Mouse (Mus musculus) thymus, postnatal 14 days (tissue): ENCODE measurements at regions not wholly inside any gene's neighbourhood (a gene's known extent, or its start where the extent isn't known, plus 50 kb on each side); places are given as distances from the start of the nearest gene placed in this dataset.
"Not testable (repeated sequence)": the region's sequence is repeated elsewhere in the genome, so short reads cannot be mapped to it uniquely, and the experiment has no call there.

Experiments used
- DNase-seq: peaks from one replicate; pipeline ENCODE4 v3.0.0; 2021

DNA sequence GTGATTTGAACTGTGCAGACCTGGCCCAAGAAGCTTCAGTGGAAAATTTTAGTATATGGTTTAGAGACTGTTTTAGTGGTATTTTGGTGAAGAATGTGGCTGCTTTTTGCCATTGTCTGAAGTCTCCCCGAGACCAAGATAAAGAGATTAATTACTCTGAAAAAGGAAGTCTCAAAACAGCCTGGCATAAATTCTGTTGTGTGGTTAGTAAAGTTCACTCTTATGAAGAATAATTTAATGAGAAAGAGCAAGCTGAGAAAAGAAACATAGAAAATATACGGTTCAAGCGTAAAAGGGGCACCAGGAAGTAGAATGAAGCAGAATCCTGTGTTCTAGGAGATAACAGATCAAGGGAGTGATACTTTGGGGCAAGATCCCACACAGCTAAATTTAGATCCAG is 144.0 kb upstream of the Palmd start:
- no peak for DNase-seq

DNA sequence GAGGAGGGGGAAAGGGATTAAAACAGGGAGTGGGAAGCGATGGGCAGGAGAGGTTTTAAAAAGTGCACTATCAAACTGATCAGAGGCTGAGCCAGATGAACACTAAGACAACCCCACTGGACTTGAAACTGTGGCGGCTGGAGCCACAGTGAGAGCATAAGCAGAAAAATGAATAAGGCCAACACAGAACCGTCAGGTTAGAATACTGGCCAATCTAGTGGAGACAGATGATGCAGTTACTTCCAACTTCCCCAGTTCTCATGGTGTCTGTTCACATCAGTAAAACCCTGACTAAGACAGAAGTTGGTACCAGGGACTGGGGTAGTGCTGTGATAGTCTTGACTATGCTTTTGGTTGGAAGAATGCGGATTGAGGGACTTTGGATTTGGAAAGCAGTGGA is 143.5 kb upstream of the Palmd start:
- no peak for DNase-seq

- no peak for DNase-seq
Observed at GRCm38 (mm10) chr3:117108966-117109700, 140.3 kb upstream of the Palmd start.

DNA sequence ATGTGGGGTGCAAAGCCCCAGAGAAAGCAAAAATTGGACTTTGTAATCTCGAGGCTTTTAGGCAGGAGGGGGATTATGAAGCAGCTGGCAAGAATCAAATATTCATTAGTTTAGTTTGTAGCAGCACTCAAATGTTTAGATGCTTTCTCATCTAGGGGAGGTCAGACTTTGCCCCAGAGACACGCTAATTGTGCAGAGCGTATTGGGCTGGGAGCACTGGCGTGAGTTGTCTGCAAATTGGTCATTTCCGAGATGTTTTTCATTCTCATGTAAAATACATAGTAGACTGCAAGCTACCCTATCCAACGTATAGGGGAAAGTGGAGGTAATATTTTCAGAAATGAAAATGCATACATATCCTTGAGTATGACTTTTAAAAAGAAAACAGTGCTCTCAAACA is 139.2 kb upstream of the Palmd start:
- DNase-seq = no peak

DNA sequence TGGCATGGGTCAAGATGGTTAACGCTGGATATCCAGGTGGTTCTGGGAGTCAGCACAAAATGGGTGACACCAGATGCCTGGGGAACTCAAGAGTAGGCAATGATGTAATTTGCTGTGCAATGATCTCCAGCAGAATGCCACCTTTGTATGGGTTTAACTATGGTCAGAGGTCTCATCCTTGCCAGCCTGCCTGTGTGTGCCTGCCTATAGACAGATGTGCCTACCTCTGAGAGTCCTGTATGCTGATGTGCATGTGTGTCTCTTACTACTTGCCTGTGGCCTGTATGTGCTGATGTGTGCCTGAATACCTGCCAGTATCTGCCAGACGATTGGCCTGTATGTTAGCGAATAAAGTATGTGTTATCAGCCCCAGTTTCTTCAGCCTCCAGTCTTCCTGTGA is 138.6 kb upstream of the Palmd start:
- DNase-seq = no peak

DNA sequence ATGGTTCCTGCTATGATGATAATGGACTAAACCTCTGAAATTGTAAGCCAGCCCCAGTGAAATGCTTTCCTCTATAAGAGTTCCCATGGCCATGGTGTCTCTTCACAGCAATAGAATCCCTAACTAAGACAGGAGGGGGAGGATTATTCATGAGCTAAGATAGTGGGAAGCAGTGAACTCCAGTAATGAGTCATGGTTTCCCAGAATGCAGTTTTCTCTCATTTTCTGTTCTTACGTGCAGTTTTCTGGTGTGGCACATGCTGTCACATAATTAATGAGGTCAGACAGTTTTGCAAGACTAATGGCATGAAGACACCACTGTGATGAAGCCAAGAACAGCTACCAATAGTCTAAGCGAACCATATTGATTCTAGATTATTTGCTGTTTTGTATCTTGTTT is 118.9 kb upstream of the Palmd start:
- no peak for DNase-seq

- no peak for DNase-seq
Observed at GRCm38 (mm10) chr3:117076734-117077133, 107.9 kb upstream of the Palmd start.

DNA sequence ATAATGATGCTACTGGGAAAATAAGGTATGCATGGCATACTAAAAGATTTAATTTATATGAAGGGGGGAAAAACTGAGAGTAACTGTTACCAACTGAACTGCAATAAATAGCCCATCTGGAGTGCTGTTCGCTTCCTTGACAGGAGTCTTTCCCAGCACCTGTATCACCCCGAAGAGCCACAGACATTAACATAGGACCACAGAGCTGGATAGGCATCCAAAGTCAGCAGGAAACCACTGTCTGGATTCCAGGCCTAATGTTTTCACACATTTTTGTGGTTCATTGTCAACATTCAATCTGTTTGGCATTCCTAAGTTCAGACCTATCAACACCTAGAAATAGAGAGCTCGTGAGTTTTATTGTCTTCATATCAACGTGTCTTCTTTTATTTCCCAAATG is 104.6 kb upstream of the Palmd start:
- no peak for DNase-seq

GRCm38 (mm10) chr3:117072998-117073397 is 104.2 kb upstream of the Palmd start:
- no peak for DNase-seq

- no peak for DNase-seq
Observed at GRCm38 (mm10) chr3:117071851-117072250, 103.1 kb upstream of the Palmd start.

DNA sequence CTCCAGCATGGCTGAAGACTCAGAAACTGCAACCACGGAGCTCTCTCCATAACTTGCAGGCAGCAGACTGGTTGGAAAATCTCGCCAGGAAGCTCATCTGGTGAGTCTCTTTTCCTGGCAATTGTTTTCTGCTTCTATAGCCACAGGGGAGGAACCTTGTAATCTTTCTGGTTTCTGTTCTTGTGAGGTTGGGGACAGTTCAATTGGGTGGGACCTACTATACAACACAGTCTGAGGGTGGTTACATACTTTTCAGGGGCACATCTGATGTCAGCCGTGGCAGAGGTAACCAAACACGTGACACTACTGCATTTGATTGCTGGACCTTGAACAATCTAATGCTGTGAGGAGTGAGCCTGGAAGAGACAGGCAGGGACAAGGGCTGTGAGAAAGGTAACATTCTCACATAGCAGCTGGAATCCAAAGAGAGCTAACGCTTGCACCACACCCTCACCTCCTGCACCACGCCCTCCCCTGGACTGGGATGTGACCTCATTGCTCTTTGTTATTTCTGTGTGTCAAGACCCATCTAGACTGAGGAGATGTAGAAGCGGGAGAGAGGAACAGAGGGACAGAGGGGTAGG is 98.8 kb upstream of the Palmd start:
- no peak for DNase-seq

GRCm38 (mm10) chr3:117065904-117066303 is 97.1 kb upstream of the Palmd start:
- no peak for DNase-seq

DNA sequence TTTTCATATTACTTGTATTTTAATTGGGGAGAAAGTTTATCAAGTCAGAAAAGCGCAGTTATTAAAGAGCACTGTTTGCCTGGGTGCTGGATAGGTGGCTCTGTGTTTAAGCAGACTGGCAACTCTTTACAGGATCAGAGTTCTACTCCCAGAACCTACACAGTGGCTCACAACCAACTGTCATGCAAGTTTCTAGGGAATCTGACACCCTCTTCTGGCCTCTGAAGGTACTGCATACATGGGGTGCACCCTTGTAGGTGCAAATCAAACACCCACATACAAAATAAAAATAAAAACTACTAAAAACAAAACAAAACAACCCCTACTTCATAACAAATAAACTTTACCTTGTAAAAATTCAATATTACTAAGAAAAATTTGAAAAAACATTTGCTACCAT is 93.0 kb upstream of the Palmd start:
- DNase-seq = no peak

DNA sequence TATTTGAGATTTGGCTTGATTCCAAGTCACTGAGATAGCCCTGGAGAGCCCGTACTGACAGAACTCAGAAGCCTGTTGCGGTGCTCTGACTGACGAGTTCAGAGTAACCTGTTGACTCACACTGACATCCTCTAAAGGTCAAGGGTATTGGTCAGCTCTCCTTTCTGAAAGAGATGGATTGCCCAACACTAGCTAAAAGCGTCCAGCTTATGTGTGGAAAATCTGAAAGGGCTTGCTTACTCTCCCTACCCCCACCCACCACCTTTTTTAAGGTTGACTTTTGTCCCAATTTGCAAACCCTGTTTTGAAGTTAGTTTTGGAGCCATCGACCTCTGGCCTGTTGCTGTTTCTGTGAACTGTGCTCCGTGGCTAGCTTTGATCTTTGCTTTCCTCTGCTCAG is 92.4 kb upstream of the Palmd start:
- no peak for DNase-seq

DNA sequence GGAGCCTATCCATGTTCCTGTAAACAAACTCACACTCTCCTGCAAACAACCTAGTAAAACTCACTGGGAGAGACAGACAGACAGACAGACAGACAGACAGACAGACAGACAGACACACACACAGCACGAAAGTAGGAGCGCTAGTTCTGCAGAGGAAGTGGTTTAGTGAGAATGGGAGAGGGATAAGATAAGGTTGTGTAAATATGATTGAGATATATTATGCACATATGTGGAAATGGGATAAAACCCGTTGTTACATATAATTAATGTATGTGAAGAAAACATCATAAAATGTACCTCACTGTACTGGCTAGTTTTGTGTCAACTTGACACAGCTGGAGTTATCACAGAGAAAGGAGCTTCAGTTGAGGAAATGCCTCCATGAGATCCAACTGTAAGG is 85.9 kb upstream of the Palmd start:
- DNase-seq = not testable (repeated sequence)

GRCm38 (mm10) chr3:117051431-117051830 is 82.6 kb upstream of the Palmd start:
- no peak for DNase-seq

- DNase-seq = no peak
Observed at GRCm38 (mm10) chr3:117050909-117051308, 82.1 kb upstream of the Palmd start.

DNA sequence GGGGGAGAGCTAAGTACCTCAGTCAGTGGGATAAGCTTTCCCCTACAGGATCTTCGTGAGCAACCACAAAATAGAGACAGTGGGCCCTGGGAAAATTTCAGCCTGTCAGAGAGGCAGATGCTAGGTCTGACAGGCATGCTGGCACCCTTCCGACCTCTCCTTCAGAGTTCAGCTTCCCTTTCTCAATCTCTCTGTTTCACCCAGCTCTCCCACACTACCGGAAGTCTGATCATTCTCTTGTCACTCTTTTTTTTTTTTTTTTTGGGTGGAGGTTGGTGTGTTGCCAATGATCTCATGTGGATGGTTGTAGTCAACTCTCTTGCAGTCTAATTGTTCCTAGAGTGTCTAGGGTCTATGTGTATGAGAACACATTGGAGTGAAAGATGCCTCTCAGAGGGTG is 80.6 kb upstream of the Palmd start:
- DNase-seq = no peak

DNA sequence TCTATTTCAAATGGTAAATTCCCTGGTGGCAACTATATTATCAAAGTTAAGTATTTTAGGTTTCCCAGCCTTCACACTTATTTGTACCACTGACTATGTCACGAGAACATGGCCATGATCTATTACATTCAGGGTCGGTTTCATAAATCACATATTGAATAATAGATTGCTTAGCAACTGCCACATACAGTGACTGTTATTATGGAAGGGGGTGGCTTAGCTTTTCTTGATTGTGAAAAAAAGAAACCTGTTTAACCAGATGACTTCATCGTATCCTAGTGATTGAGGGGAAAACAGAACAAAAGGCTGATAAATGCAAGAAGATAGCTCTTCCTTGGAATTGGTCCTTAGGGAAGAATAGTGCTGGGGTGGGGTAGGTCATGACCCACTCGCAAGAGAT is 76.0 kb upstream of the Palmd start:
- DNase-seq = no peak

DNA sequence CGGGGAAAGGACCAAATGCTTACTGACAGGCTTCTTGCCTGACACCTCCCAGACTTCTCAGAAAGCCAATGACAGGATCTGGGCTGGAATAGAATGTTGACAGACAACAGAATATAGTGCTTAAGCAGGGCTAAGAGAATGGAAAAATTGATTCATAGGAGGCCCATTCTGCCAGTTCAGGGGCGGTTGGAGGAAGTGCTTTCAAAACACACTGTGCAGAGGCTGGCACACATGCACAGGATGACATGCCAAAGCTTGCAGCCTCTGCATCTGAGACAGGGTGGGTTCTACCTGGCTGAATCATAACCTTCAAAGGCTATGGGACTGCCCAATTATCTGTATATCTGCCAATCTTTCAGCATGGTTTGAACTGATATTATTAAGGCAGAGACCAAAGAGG is 75.5 kb upstream of the Palmd start:
- DNase-seq = no peak

DNA sequence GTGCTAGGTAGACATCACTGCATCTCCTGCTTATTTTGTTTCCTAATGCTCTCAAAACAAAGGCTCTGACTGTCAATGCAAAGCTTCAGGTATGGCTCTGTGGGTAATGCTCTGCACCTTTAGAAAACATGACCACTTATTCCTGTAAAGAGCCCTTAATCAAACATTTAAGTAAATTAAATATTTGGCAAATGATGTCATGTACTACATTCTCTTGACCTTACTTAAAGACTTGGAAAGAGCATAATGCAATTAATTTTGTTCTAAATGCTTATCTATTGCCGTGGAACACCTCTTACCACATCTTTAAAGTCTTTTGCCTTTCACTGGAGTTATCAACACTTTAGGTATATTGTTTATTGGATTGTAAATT is 70.1 kb upstream of the Palmd start:
- DNase-seq = no peak

DNA sequence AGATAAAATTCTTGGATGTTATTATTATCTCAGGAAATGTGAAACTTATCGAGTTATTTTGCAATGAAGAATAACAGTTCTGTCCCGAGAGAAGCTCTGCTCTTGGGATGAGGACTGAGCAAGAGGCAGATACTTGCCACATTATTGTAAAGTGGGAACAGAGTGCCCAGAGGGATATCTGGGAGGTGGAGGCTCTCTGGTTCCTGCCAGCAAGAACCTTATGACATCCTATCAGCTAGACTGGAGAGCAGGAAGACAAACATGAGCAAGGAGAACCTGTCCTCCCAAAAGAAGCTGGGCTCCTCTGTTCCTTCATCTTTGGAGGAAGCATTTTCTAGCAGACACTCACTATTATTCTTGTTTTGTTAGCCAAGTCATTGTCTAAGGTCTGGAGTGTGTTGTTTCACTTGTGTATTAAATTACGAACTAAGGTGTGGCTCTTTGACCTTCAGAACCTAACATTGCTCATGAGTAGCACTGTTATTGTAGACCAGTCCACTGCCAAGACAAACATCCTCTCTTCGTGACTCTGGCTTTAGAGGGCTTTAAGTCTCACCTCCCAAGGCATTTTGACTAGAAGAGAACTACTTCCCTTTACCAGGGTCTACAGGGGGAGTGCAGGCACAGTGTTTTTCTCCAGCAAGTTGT is 69.6 kb upstream of the Palmd start:
- no peak for DNase-seq
